Mouse (Mus musculus) G1E (cell line): ENCODE measurements around the gene Slitrk2. TPM values are rescaled to one million over a fixed set of nuclear protein-coding genes. Genes with fewer than 3 reads are reported as not detected.

Experiments used
- ATAC-seq: 2 replicates; pipeline ENCODE4 v1.8.0; 2016; ENCODE audit warnings: mild to moderate bottlenecking; ENCODE audit not compliant: insufficient number of reproducible peaks, poor library complexity, low FRiP score, severe bottlenecking; ENCODE audit errors: extremely low read depth
- DNase-seq: peaks from one replicate; pipeline ENCODE4 v3.0.0; 2012; ENCODE audit warnings: low spot score
- H3K27me3 ChIP-seq: 2 replicates; pipeline ENCODE4 v1.6.1; 2012; ENCODE audit warnings: mild to moderate bottlenecking, low read length, inconsistent platforms; ENCODE audit not compliant: insufficient read depth
- H3K36me3 ChIP-seq: replicated peaks from 2 replicates; pipeline ENCODE3; 2012; ENCODE audit warnings: mild to moderate bottlenecking, inconsistent platforms
- H3K4me1 ChIP-seq: 2 replicates; pipeline ENCODE4 v1.6.1; 2012; ENCODE audit warnings: low read depth, low read length, inconsistent platforms, mixed read lengths; ENCODE audit not compliant: insufficient read depth
- H3K4me3 ChIP-seq: 2 replicates; pipeline ENCODE4 v1.5.1; 2012; ENCODE audit warnings: low read depth, mild to moderate bottlenecking, inconsistent platforms, low read length, moderate library complexity, mixed read lengths
- H3K9me3 ChIP-seq: replicated peaks from 2 replicates; pipeline ENCODE4 v1.6.1; 2012; ENCODE audit warnings: inconsistent platforms
- CTCF ChIP-seq: IDR thresholded peaks from 2 replicates; pipeline ENCODE4 v1.5.1; 2012; ENCODE audit warnings: low read depth, low read length, inconsistent platforms, mixed read lengths
- GATA1 ChIP-seq: IDR thresholded peaks from 2 replicates; pipeline ENCODE4 v1.6.1; 2012; ENCODE audit warnings: borderline replicate concordance, low read length, inconsistent platforms, mixed read lengths
- GATA2 ChIP-seq: IDR thresholded peaks from 2 replicates; pipeline ENCODE4 v1.6.1; 2012; ENCODE audit warnings: low read depth, low read length, inconsistent platforms, borderline replicate concordance
- POLR2AphosphoS5 ChIP-seq: IDR thresholded peaks from 2 replicates; pipeline ENCODE4 v1.6.1; 2012; ENCODE audit warnings: low read depth, low read length, inconsistent platforms; ENCODE audit not compliant: insufficient replicate concordance
- TAL1 ChIP-seq: conservative IDR thresholded peaks from 2 replicates; pipeline ENCODE4 v1.6.1; 2012; ENCODE audit warnings: low read depth, low read length, inconsistent platforms, mixed read lengths
- polyA plus RNA-seq: library from polyadenylated mRNA; stranded (reverse); fragments of >175 nt; gene quantifications from 2 replicates; pipeline ENCODE4 v1.2.3, GENCODE M21; 2012
- total RNA-seq, 2 experiments: library from RNA; stranded (forward) in 1 of 2; stranded (reverse) in 1 of 2; fragments of 200-1000 nt in 1 of 2; fragments of >200 nt in 1 of 2; fragmentation: Nextera tagmentation in 1 of 2; gene quantifications; 2 replicates each; pipeline ENCODE4 v1.2.3; 2014 to 2017

Slitrk2 gene
- not detected in 2 replicates for total RNA-seq (2014; fragmentation: Nextera tagmentation)
- 0.16 TPM in 1 of 2 replicates, not detected in the other for total RNA-seq (2017)
- polyA plus RNA-seq, result 0.01 TPM in 1 of 2 replicates, not detected in the other

DNA sequence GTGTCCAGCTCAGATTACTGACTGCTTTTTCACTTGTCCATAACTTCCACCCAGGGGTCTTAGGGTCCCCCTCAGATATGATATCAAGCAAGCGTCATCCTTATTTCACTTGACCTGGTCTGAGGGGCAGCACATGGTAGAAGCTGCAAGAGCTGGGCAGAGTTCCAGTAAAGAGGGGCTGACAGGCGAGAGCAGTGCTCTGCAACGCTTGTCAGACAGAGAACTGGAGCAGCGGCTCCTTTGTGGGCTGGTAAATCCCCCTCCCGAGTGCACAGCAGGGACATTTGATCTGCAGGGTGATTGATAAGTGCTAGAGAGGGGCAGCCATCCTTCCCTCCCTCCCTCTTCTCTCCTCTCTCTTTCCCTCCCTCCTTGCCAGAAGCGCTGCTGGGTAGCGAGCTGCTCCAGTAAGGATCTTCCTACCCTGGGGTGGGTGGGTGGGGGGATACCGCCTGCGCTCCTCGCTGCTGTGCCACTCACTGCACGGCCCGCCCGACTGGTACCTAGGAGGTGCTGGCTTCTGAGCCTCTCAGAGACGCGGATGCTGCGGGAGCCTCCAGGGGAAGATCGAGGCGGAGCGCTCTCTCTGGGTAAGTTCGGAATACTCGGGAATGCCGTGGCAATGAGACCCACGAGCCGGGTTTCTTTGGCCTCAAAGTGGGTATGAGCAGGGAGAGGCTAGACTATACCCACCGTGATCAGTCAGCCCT is at the start of gene Slitrk2:
Gene Slitrk2 (plus strand): TSS at position 408 of the 710 bp plus-strand sequence.
- no peak within 1 kb of the TSS for H3K4me3 ChIP-seq
- H3K36me3 ChIP-seq, result no peaks in the 10 kb centered on the region
- ATAC-seq (no peak), DNase-seq (no peak)
- no peaks in the 10 kb centered on the region for H3K4me1 ChIP-seq
- TF ChIP-seq GATA2 (no peak), POLR2AphosphoS5 (no peak), GATA1 (no peak), TAL1 (no peak), CTCF (no peak)
- H3K27me3 ChIP-seq, result no peaks in the 10 kb centered on the region
- H3K9me3 ChIP-seq, result no peaks in the 10 kb centered on the region

DNA sequence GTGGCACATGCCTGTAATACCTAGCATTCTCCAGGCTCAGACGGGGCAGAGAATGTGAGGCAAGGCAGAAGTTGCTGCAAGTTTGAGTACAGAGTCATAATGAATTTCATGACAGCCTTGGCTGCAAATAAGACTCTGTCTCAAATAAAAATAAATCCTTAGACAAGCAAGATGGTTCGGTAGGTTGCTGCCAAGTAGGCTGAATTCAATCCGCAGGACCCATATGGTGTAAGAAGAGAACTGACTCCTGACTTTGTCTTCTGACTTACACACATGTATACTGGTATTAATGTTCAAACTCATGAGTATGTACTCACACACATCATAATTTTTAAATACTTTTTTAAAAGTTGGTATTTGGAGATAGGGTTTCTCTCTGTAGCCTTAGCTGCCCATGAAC is 43.6 kb upstream of the Slitrk2 start:
- no peak overlapping the region for H3K4me3 ChIP-seq

DNA sequence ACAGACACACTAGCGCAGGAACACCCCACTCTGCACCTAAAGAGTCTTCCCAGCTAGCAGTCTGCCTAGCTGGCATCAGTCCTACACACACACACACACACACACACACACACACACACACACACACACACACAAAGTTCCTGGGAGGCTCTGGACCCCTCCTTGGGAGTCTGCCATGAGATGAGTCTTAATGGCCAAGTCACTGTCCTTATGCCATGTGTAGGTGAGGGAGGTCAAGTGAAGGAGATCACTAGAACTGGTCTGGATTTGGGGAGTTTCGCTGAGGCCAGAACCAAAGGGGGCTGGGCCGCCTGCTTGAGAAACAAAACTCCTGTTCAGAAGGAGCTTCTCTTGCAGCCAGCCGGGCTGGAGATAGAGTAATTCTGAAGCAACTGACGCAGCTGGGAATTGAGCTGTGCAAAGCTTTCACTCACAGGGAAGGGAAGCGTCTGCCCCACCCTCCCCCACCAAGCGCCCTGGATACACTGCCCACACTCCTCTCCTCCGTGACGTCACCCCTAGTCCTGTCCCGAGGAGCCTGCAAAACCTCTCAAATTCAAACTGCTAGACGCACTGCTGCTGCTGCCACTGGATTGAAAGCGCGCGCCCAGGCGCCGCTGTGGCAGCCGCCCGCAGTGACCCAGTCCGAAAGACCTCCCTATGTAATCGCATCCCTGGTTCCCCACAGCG is 3.5 kb downstream of the Slitrk2 start:
- H3K4me3 ChIP-seq, result no peak overlapping the region
- ATAC-seq (no peak), DNase-seq (no peak)
- no peaks in the 10 kb centered on the region for H3K27me3 ChIP-seq
- no peak for TF ChIP-seq GATA1
- TF ChIP-seq GATA2, result no peak
- no peak for TF ChIP-seq POLR2AphosphoS5
- TF ChIP-seq TAL1, result no peak
- no peak for TF ChIP-seq CTCF
- H3K4me1 ChIP-seq, result no peaks in the 10 kb centered on the region
- no peaks in the 10 kb centered on the region for H3K36me3 ChIP-seq
- H3K9me3 ChIP-seq, result no peaks in the 10 kb centered on the region

More for the DNA sequence above, 43.6 kb upstream of the Slitrk2 start:
- ATAC-seq, result no peak
- no peak for DNase-seq
- Histone ChIP-seq H3K36me3 (no peaks in the 10 kb centered on the region), H3K27me3 (no peaks in the 10 kb centered on the region), H3K9me3 (no peaks in the 10 kb centered on the region), H3K4me1 (no peaks in the 10 kb centered on the region)
- TF ChIP-seq GATA2, result no peak
- TF ChIP-seq POLR2AphosphoS5, result no peak
- no peak for TF ChIP-seq GATA1
- no peak for TF ChIP-seq CTCF
- no peak for TF ChIP-seq TAL1

DNA sequence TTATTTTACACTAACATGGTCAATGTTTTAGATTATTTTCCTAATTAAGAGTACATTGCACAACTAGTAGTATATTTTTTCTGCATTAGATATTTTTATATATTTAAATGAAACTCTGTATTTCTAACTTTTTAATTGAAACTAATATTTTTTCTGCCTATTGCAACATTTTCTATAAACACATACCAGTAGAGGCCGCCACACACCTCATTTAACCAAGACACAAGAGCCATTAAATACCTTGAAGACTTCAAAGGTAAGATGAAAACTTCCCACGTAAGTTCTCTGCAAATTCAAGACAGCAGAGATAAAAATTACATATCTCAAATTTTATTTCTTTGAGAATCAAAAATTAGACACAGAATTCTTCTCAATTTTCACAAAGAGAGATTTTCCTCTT is 8.2 kb downstream of the Slitrk2 start:
- no peaks in the 10 kb centered on the region for H3K9me3 ChIP-seq
- DNase-seq (no peak), ATAC-seq (no peak)
- TF ChIP-seq TAL1 (no peak), POLR2AphosphoS5 (no peak), GATA2 (no peak), GATA1 (no peak), CTCF (no peak)
- no peaks in the 10 kb centered on the region for H3K36me3 ChIP-seq
- no peaks in the 10 kb centered on the region for H3K27me3 ChIP-seq
- no peaks in the 10 kb centered on the region for H3K4me1 ChIP-seq
- H3K4me3 ChIP-seq, result no peak overlapping the region

DNA sequence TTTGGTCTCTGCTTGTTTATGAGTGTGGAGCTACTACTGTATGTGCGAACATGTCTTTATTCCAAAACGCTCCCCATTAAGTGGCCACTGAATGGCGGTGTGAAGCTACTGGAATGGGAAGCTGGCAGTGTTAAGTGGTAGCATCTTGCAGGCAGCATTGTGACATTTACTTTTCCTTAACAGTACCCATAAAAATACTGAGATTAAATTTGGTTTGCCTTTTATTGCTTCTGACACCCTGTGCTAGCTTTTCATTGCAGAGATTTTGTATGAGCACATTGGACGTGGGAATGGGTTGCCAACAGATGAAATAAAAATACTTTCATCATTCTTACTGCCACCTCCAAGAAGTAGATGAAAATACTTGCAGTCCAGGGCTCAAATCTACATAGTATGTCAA is 27.8 kb downstream of the Slitrk2 start:
- Histone ChIP-seq H3K27me3 (no peaks in the 10 kb centered on the region), H3K4me3 (no peak overlapping the region), H3K36me3 (no peaks in the 10 kb centered on the region), H3K4me1 (no peaks in the 10 kb centered on the region), H3K9me3 (no peaks in the 10 kb centered on the region)
- DNase-seq, result no peak
- no peak for TF ChIP-seq GATA2
- no peak for TF ChIP-seq TAL1
- TF ChIP-seq POLR2AphosphoS5, result no peak
- TF ChIP-seq CTCF, result no peak
- TF ChIP-seq GATA1, result no peak
- ATAC-seq, result no peak

DNA sequence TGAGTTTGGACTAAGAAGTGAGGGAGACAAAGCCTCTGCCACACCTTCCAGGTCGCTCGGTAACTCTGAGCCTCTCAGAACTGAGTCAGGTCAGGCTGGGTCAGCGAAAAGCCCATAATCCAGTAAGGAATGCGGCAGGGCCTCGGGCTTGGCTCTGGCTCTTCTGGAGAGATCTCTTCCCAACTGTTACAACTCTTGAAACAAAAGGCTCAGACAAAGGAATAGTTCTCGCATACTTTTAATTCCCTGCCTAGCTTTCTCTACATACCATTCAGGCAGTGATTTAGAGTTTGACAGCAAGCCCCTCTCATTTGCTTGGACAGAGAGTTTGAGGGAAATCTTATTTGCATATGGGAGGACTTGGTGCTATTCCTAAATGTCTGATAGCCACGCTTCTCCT is 29.5 kb downstream of the Slitrk2 start:
- no peaks in the 10 kb centered on the region for H3K4me1 ChIP-seq
- no peak for ATAC-seq

More for the DNA sequence above, 29.5 kb downstream of the Slitrk2 start:
- no peak for TF ChIP-seq GATA2
- no peak for TF ChIP-seq CTCF
- TF ChIP-seq GATA1, result no peak
- TF ChIP-seq TAL1, result no peak
- no peak for TF ChIP-seq POLR2AphosphoS5
- Histone ChIP-seq H3K36me3 (no peaks in the 10 kb centered on the region), H3K27me3 (no peaks in the 10 kb centered on the region), H3K9me3 (no peaks in the 10 kb centered on the region), H3K4me3 (no peak overlapping the region)
- DNase-seq, result no peak
